Mouse (Mus musculus): ENCODE measurements around the gene Dennd4a. TPM values are rescaled to one million over a fixed set of nuclear protein-coding genes. Genes with fewer than 3 reads are reported as not detected.
A peak's percentile ranks its signal among the peaks of the same experiment; 100 is the strongest.

Gene Dennd4a
- polyA plus RNA-seq, 1 experiment from 2014 or later: 13.7 TPM

DNA sequence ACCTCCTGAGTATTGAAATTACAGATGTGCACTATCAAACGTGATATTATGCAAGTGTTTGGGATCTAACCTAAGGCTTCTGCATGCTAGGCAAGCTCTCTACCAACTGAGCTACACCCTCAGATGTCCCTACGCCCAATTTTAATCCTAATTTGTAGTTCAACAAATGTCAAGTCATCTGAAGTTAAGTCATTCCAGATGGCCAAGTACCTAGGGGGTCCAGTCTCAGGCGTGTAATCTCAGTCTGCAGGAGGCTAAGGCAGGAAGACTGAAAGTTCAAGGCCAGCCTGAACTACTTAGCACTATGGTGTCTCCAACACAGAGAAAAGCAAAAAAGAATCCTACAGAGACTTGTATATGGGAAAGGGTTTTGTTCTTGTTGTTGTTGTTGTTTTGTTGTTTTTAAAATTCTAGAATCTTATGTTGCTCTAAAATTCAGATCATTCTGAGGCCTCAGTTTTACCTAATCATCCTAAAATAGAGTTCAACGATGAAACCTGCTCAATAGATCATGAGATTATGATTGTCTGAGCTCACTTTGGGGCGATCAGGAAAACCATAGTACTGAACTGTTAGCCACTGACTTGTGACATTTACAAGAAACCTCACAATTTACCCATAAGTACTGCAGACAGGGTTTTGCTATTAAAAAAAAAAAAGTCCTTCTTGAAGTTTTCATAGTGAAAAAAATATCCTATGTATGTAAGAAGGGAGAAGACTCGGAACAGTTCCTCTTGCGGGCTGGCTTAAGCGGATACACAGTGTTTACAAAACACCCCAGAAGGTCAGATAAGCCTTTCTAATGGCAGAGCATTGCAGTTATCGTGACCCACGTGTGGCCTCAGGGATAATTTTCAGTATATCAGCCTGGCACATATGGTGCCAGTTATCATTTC lies 18.5 kb upstream of the Dennd4a start:
- peak; percentile 85 for ATAC-seq
- peak; percentile 55 for DNase-seq

DNA sequence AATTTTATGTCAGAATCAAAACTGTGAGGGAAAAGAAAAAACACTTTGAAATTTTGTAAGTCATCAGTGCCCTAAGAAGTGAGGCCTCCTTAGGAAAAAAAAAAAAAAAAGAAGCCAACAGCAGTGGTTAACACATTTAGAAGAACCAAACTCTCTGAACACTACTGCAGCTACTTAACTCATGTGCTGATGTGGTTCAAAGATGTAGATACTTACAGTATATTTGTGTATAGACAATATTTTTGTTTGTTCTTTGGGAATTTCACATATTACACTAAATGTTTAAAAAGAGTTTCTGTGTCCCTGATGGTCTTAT lies 17.9 kb upstream of the Dennd4a start:
- H3K4me1 ChIP-seq (ENCODE audit: insufficient read depth): peaks cover 78% of the 10 kb centered on the region
- H3K9me3 ChIP-seq (ENCODE audit: low read length): no peaks in the 10 kb centered on the region
- 0 out of 2 replicates have a peak overlapping the region, but pooled peaks have one; percentile 20 for H3K4me2 ChIP-seq (ENCODE audit: low read depth, low read length)
- ATAC-seq (no peak), DNase-seq (no peak)
- H3K4me3 ChIP-seq (ENCODE audit: low read depth, low read length): no peak overlapping the region
- H3K27me3 ChIP-seq (ENCODE audit: insufficient read depth, low read length): no peaks in the 10 kb centered on the region
- no peak for TF ChIP-seq CTCF (IDR thresholded peaks at IDR 0.05; ENCODE audit: low read depth)
- no peak for TF ChIP-seq EP300 (IDR thresholded peaks at IDR 0.05; ENCODE audit: low read depth)
- no peak overlapping the region for H3K9ac ChIP-seq (replicated peaks)
- peak overlapping the region; percentile 95 for H3K27ac ChIP-seq (ENCODE audit: low read depth)
- H3K36me3 ChIP-seq (replicated peaks; ENCODE audit: insufficient read depth, low read length): no peaks in the 10 kb centered on the region

More for the DNA sequence above, 18.5 kb upstream of the Dennd4a start:
- WGBS (ENCODE audit: insufficient replicate concordance): 29% methylated on average over 10 of the region's 10 CpGs
- no peak for TF ChIP-seq CTCF (IDR thresholded peaks at IDR 0.05; ENCODE audit: low read depth)
- TF ChIP-seq EP300 (IDR thresholded peaks at IDR 0.05; ENCODE audit: low read depth): peak; percentile 100
- no peaks in the 10 kb centered on the region for H3K27me3 ChIP-seq (ENCODE audit: insufficient read depth, low read length)
- H3K27ac ChIP-seq (ENCODE audit: low read depth): peak overlapping the region; percentile 95
- H3K36me3 ChIP-seq (replicated peaks; ENCODE audit: insufficient read depth, low read length): no peaks in the 10 kb centered on the region
- no peak overlapping the region for H3K4me3 ChIP-seq (ENCODE audit: low read depth, low read length)
- H3K9ac ChIP-seq (replicated peaks): peak overlapping the region; percentile 24
- peaks cover 77% of the 10 kb centered on the region for H3K4me1 ChIP-seq (ENCODE audit: insufficient read depth)
- no peaks in the 10 kb centered on the region for H3K9me3 ChIP-seq (ENCODE audit: low read length)
- H3K4me2 ChIP-seq (ENCODE audit: low read depth, low read length): peak overlapping the region; percentile 33

DNA sequence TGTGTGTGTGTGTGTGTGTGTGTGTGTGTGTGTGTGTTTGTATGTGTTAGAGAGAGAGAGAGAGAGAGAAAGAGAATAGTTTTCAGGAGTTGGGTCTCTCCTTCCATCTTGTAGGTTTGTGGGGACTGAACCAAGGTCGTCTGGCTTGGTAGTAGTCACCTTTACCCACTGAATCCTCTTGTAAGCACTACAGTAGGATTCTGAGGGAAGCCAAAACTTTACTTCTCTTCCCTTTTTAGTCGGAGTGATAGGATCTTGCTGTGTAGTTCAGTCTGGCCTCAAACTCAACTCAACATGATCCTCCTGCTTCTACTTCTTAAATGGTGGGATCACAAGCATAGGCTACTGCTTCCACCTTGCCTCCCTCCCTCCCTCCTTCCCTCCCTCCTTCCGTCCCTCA lies 17.3 kb upstream of the Dennd4a start:
- WGBS (ENCODE audit: insufficient replicate concordance): 38% methylated on average over 3 of the region's 3 CpGs
- Histone ChIP-seq H3K9ac (replicated peaks) (peak overlapping the region; percentile 16), H3K27ac (ENCODE audit: low read depth) (peak overlapping the region; percentile 95), H3K27me3 (ENCODE audit: insufficient read depth, low read length) (no peaks in the 10 kb centered on the region), H3K4me3 (ENCODE audit: low read depth, low read length) (no peak overlapping the region), H3K36me3 (replicated peaks; ENCODE audit: insufficient read depth, low read length) (no peaks in the 10 kb centered on the region), H3K9me3 (ENCODE audit: low read length) (no peaks in the 10 kb centered on the region), H3K4me2 (ENCODE audit: low read depth, low read length) (peak overlapping the region; percentile 20; the same call in 1 of the 2 replicates), H3K4me1 (ENCODE audit: insufficient read depth) (peaks cover 75% of the 10 kb centered on the region)
- DNase-seq (no peak), ATAC-seq (no peak)
- TF ChIP-seq CTCF (IDR thresholded peaks at IDR 0.05; ENCODE audit: low read depth) (no peak), EP300 (IDR thresholded peaks at IDR 0.05; ENCODE audit: low read depth) (no peak)

DNA sequence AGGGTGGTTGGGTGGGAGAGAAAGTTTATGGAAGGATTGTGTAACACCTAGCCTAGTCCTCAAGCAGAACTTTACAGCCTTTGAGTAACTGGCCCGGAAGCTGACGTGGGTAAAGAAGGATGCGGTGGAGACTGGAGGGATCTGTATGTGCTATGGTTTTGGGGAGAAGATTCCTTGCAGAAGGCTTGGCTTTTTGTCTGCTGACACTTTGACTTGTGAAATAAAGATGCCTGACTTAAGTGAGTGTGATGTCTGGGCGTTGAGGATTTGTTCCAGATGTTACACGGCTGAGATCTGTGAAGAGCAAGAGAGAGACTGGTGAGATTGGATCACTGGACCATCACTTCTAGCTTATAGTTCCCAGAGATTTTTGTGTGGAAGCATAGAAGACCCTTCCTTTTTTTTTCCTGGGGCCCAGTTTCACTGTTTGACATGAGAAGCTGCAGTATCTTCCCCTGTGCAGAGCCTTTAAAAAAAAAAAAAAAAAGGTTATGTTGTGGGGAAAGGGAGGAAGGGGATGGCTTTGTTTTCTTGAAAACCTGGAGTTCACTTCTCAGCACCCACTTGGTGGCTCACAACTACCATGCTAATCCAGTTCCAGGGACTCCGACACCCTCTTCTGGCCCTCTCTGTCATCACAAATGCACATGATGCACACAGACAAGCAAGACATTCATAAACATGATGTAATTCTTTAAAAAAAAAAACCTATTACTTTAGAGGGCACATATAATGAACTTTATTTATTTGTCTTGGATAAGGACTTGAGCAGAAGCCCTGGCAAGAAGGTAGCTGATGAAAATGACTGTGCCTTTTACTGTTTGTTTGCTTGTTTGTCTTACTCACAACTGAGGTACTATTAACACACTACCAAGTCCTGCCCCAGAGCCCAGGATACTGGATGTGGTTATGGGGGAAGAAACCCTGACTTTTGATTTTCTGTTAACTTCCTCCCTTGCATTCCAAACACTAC lies 16.4 kb upstream of the Dennd4a start:
- peaks cover 67% of the 10 kb centered on the region for H3K4me1 ChIP-seq (ENCODE audit: insufficient read depth)
- H3K4me2 ChIP-seq (ENCODE audit: low read depth, low read length): peak overlapping the region; percentile 7
- peak overlapping the region; percentile 16; the same call in 1 of the 2 replicates for H3K9ac ChIP-seq (replicated peaks)
- DNase-seq: peak; percentile 33
- 85% methylated on average over 6 of the region's 6 CpGs for WGBS (ENCODE audit: insufficient replicate concordance)
- no peak for TF ChIP-seq EP300 (IDR thresholded peaks at IDR 0.05; ENCODE audit: low read depth)
- peak; percentile 46 for TF ChIP-seq CTCF (IDR thresholded peaks at IDR 0.05; ENCODE audit: low read depth)
- no peaks in the 10 kb centered on the region for H3K9me3 ChIP-seq (ENCODE audit: low read length)
- no peak for ATAC-seq
- no peaks in the 10 kb centered on the region for H3K36me3 ChIP-seq (replicated peaks; ENCODE audit: insufficient read depth, low read length)
- H3K27ac ChIP-seq (ENCODE audit: low read depth): peak overlapping the region; percentile 95
- H3K27me3 ChIP-seq (ENCODE audit: insufficient read depth, low read length): no peaks in the 10 kb centered on the region
- H3K4me3 ChIP-seq (ENCODE audit: low read depth, low read length): peak overlapping the region; percentile 13

DNA sequence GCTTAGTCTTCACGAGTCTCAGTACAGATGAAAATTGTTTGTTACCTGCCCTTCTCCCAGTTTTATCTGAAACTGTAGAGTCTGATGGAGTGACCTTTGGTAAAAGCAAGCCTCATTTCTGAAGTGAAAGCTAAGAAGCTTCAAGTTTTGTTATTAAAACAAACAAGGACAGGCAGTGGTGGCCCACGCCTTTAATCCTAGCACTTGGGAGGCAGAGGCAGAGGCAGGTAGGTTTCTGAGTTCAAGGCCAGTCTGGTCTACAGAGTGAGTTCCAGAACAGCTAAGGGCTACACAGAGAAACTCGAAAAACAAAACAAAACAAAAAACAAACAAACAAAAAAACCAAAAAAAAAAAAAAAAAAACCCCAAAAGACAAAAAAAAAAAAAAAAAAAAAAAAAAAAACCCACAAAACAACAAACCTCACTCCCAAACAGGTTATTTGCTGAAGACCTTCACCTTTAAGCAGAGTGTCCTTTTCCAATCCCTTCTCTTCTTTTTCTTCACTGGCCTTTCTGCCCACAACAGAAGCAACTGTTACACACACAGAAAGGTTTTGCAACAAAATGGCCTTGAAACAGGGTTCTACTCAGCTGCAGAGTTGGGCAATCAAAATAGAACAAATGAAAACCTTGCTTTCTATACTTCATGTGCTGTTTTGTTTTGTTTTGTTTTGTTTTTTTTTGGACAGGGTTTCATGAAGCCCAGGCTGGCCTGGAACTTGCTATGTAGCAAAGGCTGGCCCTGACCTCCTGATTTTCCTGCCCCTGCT lies 15.1 kb upstream of the Dennd4a start:
- H3K27ac ChIP-seq (ENCODE audit: low read depth): peak overlapping the region; percentile 95

More for the DNA sequence above, 15.1 kb upstream of the Dennd4a start:
- no peak overlapping the region for H3K4me3 ChIP-seq (ENCODE audit: low read depth, low read length)
- no peak for DNase-seq
- TF ChIP-seq CTCF (IDR thresholded peaks at IDR 0.05; ENCODE audit: low read depth): no peak
- no peak for TF ChIP-seq EP300 (IDR thresholded peaks at IDR 0.05; ENCODE audit: low read depth)
- no peaks in the 10 kb centered on the region for H3K27me3 ChIP-seq (ENCODE audit: insufficient read depth, low read length)
- no peaks in the 10 kb centered on the region for H3K36me3 ChIP-seq (replicated peaks; ENCODE audit: insufficient read depth, low read length)
- peaks cover 5% of the 10 kb centered on the region; the same call in 1 of the 2 replicates for H3K9me3 ChIP-seq (ENCODE audit: low read length)
- 56% methylated on average over 3 of the region's 3 CpGs for WGBS (ENCODE audit: insufficient replicate concordance)
- peaks cover 54% of the 10 kb centered on the region for H3K4me1 ChIP-seq (ENCODE audit: insufficient read depth)
- no peak for ATAC-seq
- no peak overlapping the region for H3K4me2 ChIP-seq (ENCODE audit: low read depth, low read length)
- H3K9ac ChIP-seq (replicated peaks): 0 out of 2 replicates have a peak overlapping the region, but pooled peaks have one; percentile 27

All from liver, postnatal 0 days (tissue).